Mouse (Mus musculus): Measurements from ENCODE around the gene Btbd2. TPM values are rescaled to one million over a fixed set of nuclear protein-coding genes. Genes with fewer than 3 reads are reported as not detected.

Btbd2 gene
- polyA plus RNA-seq, 1 experiment from 2014 or later: 82.7 TPM

DNA sequence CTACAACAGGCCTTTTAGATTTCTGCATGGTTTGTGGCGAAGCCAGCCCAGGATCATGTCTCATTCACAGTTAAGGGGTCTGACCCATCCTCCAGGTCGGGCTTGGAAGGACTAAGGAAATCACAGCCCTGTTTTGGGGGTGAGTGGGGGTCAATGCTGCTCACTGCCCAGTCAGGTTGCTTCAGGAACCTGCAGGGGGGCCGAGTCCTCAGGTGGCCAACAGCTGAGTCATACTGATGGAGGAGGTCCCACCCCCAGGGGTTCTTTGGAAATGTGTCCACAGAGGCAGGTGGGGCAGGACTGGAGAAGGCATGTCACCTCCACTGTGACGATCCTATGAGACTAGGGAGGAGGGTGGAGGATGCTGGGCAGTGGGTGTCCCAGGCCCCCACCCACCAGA lies 8.6 kb upstream of the Btbd2 start:
- H3K9ac ChIP-seq (replicated peaks): no peak overlapping the region
- ATAC-seq (ENCODE audit: low FRiP score, low read depth): no peak
- H3K27ac ChIP-seq (replicated peaks): peak overlapping the region; percentile 35; the same call in 1 of the 2 replicates

DNA sequence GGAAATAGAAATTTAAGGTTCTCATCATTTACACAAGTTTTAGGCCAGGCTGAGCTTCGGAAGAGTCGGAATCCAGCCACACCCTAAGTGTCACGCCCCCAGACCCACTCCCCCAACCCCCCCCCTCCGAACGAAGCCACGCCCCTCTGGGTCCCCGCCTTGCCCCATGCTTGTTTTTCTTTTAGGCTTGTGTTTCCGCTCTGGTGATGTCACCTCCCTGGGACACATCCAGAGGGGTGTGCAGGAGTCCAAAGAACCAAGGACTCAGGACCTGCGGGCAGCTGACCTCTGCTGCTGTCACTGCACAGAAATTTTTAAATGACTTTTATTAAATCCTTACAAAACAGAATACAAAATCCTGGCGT lies 8.1 kb upstream of the Btbd2 start:
- ATAC-seq (ENCODE audit: low FRiP score, low read depth): no peak
- Histone ChIP-seq H3K27me3 (no peaks in the 10 kb centered on the region), H3K27ac (replicated peaks) (peak overlapping the region; percentile 58; the same call in 1 of the 2 replicates), H3K9ac (replicated peaks) (no peak overlapping the region), H3K4me1 (no peaks in the 10 kb centered on the region), H3K4me3 (no peak overlapping the region), H3K9me3 (no peaks in the 10 kb centered on the region), H3K4me2 (replicated peaks) (no peak overlapping the region), H3K36me3 (peaks cover 47% of the 10 kb centered on the region)
- WGBS: 21% methylated on average over 10 of the region's 10 CpGs

More for the DNA sequence above, 8.6 kb upstream of the Btbd2 start:
- Histone ChIP-seq H3K4me3 (no peak overlapping the region), H3K36me3 (peaks cover 52% of the 10 kb centered on the region), H3K9me3 (no peaks in the 10 kb centered on the region), H3K27me3 (no peaks in the 10 kb centered on the region), H3K4me1 (no peaks in the 10 kb centered on the region), H3K4me2 (replicated peaks) (no peak overlapping the region)
- 72% methylated on average over 4 of the region's 4 CpGs for WGBS

DNA sequence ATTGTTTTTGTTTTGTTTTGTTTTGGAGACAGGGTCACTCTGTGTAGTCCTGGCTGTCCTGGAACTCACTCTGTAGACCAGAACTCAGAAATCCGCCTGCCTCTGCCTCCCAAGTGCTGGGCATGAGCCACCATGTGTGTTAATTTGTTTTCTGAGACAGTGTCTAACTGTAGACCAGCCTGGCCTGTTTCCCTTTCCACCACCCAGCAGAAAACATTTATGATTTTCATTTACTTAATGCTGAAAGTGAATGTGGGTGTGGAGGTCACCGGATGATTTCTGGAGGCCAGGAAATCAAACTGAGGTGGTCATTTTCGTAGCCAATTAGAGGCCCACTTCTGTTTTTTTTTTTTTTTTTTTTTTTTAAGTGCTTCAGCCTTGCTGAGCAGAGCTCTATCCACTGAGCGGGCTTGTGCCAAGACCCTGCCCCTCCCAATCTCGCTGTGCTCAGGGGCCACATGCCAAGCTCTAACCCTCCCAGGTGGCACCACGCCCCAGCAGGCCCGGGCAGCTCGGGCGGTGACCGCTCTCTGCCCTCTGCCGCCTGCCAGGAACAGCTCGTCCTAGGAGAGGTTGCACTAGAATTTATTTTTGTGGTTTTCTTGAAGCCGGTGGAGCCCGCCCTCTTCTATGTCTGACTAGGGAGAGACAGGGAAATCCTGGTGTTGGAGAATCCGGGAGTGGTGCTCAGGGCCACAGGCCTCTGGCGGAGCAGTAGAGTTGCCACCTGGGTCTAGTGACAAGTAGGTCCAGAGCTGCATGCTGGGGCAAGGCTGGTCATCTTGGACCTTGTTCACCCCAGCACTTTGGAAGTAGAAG lies 7.5 kb upstream of the Btbd2 start:
- no peaks in the 10 kb centered on the region for H3K9me3 ChIP-seq
- H3K9ac ChIP-seq (replicated peaks): no peak overlapping the region
- H3K27me3 ChIP-seq: no peaks in the 10 kb centered on the region
- H3K36me3 ChIP-seq: peaks cover 41% of the 10 kb centered on the region
- H3K4me1 ChIP-seq: no peaks in the 10 kb centered on the region
- no peak for ATAC-seq (ENCODE audit: low FRiP score, low read depth)
- H3K4me3 ChIP-seq: no peak overlapping the region
- 47% methylated on average over 16 of the region's 16 CpGs for WGBS
- peak overlapping the region; percentile 58; the same call in 1 of the 2 replicates for H3K27ac ChIP-seq (replicated peaks)
- H3K4me2 ChIP-seq (replicated peaks): no peak overlapping the region

DNA sequence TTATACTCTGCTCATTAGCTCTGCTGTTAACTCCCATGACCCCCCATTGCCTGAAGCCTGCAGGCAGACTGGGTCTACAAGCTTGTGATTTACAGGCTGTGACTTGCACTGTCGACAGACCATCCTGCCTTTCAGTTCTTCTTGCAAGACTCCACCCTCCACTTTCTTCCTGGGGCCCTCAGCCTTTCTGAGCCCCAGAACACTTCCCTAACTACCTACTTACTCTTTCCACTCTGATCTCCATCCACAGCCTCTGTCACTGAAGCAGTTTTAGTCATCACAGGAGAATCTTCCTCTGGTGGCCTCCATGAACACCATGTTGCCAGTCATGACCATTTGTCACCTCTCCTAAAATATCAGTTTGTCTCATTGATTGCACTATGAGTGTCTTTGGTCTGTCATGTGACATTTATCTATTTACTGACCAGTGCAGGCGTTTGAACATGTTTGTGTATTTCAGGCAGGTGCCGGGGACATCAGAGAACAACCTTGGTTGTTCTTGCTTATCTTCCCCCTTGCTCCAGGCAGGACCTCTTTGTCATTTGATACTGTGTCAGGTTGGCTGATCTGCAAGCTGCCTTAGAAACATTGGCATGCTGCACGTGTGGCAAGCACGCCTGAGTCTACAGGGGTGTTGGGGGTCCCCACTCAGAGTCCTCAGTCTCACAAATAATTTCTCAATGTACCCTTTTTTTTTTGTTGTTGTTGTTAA lies 6.8 kb upstream of the Btbd2 start:
- no peaks in the 10 kb centered on the region for H3K9me3 ChIP-seq
- H3K27ac ChIP-seq (replicated peaks): no peak overlapping the region
- 0 out of 2 replicates have a peak, but pooled peaks cover 5% of the 10 kb centered on the region for H3K4me1 ChIP-seq
- H3K4me2 ChIP-seq (replicated peaks): no peak overlapping the region
- ATAC-seq (ENCODE audit: low FRiP score, low read depth): no peak
- peaks cover 34% of the 10 kb centered on the region for H3K36me3 ChIP-seq
- H3K27me3 ChIP-seq: no peaks in the 10 kb centered on the region
- no peak overlapping the region for H3K4me3 ChIP-seq
- WGBS: 69% methylated on average over 5 of the region's 5 CpGs
- no peak overlapping the region for H3K9ac ChIP-seq (replicated peaks)

DNA sequence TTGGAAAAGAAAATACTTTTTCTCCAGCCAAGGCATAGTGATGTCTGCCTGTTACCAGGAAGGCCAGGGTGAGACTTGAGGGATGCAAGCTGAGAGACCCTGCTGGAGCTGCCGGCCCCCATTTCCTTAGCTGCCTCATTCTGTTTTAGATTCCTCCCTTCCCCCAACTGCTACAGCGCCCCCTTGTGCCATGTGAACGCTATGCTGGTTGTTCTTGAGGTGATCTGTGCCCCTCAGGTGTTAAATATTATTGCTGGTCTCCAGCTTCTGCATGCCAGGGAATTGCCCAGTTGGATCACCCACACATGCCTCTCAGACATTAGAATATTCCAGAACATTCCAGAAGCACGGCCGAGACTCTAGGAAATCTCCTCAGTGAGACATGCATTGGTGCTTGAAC lies 4.3 kb upstream of the Btbd2 start:
- Histone ChIP-seq H3K27me3 (no peaks in the 10 kb centered on the region), H3K4me1 (peaks cover 8% of the 10 kb centered on the region; the same call in 1 of the 2 replicates)
- 33% methylated on average over 5 of the region's 5 CpGs for WGBS

DNA sequence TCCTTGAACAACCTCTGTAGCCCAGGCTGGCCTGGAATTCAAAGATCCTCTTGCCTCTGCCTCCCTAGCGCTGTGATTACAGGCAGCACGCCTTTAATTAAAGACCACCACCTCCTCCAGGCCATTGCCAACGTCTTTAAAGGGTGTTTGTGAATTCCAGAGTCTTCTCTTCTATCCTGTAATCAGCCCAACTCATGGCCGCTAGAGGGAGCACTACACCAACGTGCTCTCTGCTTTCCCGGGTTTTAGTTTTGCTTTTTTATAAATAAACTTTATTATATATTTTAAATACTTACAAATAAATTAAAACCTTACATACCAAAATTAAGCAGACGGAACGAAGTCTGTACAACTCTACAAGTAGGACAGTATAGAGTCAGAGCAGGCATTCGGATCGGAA lies 2.3 kb upstream of the Btbd2 start:
- peaks cover 25% of the 10 kb centered on the region for H3K4me1 ChIP-seq

More for the DNA sequence above, 4.3 kb upstream of the Btbd2 start:
- H3K4me3 ChIP-seq: no peak overlapping the region
- H3K4me2 ChIP-seq (replicated peaks): no peak overlapping the region
- H3K9ac ChIP-seq (replicated peaks): no peak overlapping the region
- ATAC-seq (ENCODE audit: low FRiP score, low read depth): no peak
- H3K27ac ChIP-seq (replicated peaks): no peak overlapping the region
- peaks cover 9% of the 10 kb centered on the region for H3K36me3 ChIP-seq
- H3K9me3 ChIP-seq: no peaks in the 10 kb centered on the region

DNA sequence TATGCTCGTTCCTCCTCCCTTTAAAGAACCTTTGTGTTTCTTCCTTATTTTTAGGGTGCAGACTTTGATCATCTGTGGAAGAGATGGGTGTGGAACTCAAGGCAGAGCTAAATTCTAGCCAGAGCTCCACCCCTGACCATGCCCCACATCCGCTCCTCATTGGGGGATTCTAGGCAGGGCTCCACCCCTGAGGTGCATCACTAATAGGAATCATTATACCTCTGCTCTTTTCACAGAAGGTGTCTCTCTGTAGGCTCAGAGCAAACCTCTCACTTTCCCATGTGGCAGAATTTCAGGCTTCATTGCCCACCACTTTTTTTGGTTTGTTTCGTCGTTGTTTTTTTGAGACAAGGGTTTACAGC lies 2.0 kb upstream of the Btbd2 start:
- Histone ChIP-seq H3K36me3 (no peaks in the 10 kb centered on the region), H3K9ac (replicated peaks) (no peak overlapping the region), H3K27ac (replicated peaks) (0 out of 2 replicates have a peak overlapping the region, but pooled peaks have one; percentile 22), H3K4me2 (replicated peaks) (no peak overlapping the region), H3K4me3 (no peak overlapping the region), H3K4me1 (peaks cover 27% of the 10 kb centered on the region), H3K9me3 (no peaks in the 10 kb centered on the region), H3K27me3 (no peaks in the 10 kb centered on the region)
- 80% methylated on average over 4 of the region's 4 CpGs for WGBS
- no peak for ATAC-seq (ENCODE audit: low FRiP score, low read depth)

More for the DNA sequence above, 2.3 kb upstream of the Btbd2 start:
- no peak overlapping the region for H3K4me3 ChIP-seq
- no peaks in the 10 kb centered on the region for H3K9me3 ChIP-seq
- WGBS: 16% methylated on average over 10 of the region's 10 CpGs
- no peaks in the 10 kb centered on the region for H3K27me3 ChIP-seq
- 0 out of 2 replicates have a peak overlapping the region, but pooled peaks have one; percentile 22 for H3K27ac ChIP-seq (replicated peaks)
- no peaks in the 10 kb centered on the region for H3K36me3 ChIP-seq
- peak overlapping the region; percentile 25; the same call in 1 of the 2 replicates for H3K4me2 ChIP-seq (replicated peaks)
- no peak overlapping the region for H3K9ac ChIP-seq (replicated peaks)
- no peak for ATAC-seq (ENCODE audit: low FRiP score, low read depth)

DNA sequence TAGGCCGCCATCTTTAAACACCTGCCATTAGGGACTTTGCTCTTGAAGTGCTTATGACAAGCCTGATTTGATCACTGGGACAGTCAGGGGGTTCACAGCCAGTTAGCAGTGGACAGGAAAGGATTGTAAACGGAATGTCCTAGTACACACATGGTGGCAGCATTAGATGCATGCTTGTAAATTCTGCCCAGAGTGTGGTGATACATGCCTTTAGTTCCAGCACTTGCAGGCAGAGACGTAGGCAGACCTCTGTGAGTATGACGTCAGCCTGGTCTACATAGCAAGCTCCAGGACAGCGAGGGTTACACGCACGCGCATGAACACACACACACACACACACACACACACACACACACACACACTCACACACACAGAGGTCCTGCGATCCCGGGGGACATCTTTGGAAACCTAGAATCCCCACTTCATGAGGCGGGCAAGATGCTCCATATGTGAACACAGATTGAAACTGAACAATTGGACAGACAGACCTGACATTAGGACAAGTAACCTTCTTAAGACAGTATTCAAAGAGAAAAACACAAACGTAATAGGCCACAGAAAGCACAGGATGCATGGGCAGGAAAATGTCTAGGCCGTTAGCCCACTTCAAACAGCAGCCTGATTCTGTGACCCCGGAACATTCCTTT lies 1.4 kb upstream of the Btbd2 start:
- Histone ChIP-seq H3K36me3 (no peaks in the 10 kb centered on the region), H3K9ac (replicated peaks) (no peak overlapping the region), H3K27ac (replicated peaks) (no peak overlapping the region), H3K27me3 (no peaks in the 10 kb centered on the region), H3K4me1 (peaks cover 27% of the 10 kb centered on the region), H3K9me3 (no peaks in the 10 kb centered on the region), H3K4me2 (replicated peaks) (no peak overlapping the region), H3K4me3 (no peak overlapping the region)
- no peak for ATAC-seq (ENCODE audit: low FRiP score, low read depth)
- 89% methylated on average over 14 of the region's 14 CpGs for WGBS

DNA sequence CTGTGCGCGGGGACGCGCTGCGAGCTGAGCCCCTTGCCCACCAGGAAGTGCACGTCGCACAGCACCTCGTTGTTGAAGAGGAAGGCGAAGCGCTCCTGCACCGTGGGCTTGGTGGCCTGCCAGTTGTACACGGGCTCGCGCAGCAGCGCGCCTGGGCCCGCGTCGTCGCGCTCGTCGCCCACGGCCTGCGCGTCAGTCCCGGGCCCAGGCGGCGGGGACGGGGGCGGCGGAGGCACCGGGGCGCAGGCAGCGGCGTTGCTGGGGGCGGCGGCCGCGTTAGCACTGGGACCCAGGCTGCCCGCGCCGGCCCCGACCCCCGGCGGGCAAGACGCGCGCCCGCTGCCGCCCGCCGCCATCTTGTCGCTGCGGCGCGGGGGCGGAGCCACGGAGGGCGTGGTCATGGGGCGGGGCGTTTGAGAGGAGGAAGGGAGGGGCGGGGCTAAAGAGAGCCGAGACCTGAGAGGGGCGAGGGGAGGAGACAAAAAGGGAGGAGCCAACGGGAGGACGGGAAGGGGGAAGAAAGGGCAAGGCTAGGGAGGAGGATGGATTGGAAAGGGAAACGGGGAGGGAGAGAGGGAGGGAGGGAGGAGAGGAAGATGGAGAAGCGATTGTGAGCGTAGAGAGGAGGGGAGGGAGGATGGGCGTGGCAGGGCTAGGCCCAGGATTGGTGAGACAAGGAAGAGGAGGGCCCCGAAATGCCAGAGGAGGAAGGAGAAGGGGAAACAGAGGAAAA lies 575 bp downstream of the Btbd2 start:
- under 1% methylated on average over 61 of the region's 72 CpGs for WGBS
- Histone ChIP-seq H3K4me3 (peak overlapping the region; percentile 96), H3K9ac (replicated peaks) (peak overlapping the region; percentile 97), H3K4me1 (peaks cover 27% of the 10 kb centered on the region), H3K4me2 (replicated peaks) (peak overlapping the region; percentile 92), H3K36me3 (no peaks in the 10 kb centered on the region), H3K27ac (replicated peaks) (peak overlapping the region; percentile 88), H3K27me3 (no peaks in the 10 kb centered on the region), H3K9me3 (no peaks in the 10 kb centered on the region)
- ATAC-seq (ENCODE audit: low FRiP score, low read depth): peak; percentile 88

DNA sequence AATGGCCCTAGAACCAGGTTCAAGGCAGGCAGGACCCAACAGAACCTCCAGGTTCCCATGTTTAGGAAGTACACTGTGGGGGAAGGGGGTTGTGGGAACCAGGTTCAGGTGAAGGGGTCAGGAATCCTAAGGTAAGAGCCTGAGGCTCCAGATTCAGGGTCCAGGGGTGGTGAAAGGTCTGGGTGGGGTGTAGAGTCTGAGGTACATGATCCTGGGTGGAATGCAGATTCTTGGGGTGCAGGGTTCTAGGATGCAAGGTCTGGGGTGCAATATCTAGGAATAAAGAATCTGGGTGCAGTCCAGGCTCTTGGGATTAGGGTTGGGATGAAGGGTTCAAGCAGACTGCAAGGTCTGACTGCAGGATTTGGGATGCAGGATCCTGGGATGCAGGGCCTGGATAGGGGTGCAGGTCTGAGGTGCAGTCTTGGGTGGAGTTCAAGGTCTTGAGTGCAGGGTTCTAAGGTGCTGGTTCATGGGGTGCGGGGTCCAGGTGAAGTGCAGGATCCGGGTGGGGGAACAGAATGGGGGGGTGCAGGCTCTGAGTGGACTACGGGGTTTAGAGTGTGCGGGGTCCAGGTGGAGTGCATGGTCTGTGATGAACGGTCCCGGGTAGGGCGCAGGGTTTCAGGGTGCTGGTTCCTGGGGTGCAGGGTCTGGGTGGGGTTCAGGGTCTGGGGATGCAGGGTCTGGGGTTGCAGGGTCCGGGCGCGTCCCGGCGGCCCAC lies 1.3 kb downstream of the Btbd2 start:
- ATAC-seq (ENCODE audit: low FRiP score, low read depth): peak; percentile 54; the same call in 1 of the 2 replicates
- H3K36me3 ChIP-seq: no peaks in the 10 kb centered on the region
- peak overlapping the region; percentile 96 for H3K4me3 ChIP-seq
- peaks cover 27% of the 10 kb centered on the region for H3K4me1 ChIP-seq
- H3K27me3 ChIP-seq: no peaks in the 10 kb centered on the region
- H3K27ac ChIP-seq (replicated peaks): peak overlapping the region; percentile 88
- no peaks in the 10 kb centered on the region for H3K9me3 ChIP-seq
- H3K9ac ChIP-seq (replicated peaks): peak overlapping the region; percentile 97
- under 1% methylated on average over 11 of the region's 12 CpGs for WGBS
- peak overlapping the region; percentile 92 for H3K4me2 ChIP-seq (replicated peaks)

DNA sequence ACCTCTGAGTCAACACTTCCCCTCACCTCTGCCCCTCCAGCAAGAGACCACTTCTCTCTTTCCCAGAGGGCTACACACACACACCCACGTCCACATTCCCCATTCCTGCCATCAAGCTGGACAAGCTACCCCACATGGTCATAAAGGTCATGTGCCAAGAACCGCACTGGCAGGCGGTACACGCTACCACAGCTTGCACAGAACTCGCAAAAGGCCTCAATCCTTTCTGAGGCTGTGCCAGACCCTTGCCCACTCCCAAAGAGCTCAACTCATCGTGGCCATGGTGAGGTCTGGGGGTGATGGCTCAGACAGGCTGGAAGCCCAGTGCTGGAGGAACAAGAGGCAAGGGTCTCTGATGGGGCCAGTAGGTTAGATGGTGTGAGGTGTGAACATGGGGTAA lies 2.0 kb downstream of the Btbd2 start:
- Histone ChIP-seq H3K36me3 (no peaks in the 10 kb centered on the region), H3K9ac (replicated peaks) (peak overlapping the region; percentile 97; the same call in 1 of the 2 replicates), H3K27ac (replicated peaks) (no peak overlapping the region), H3K4me1 (peaks cover 27% of the 10 kb centered on the region), H3K4me2 (replicated peaks) (peak overlapping the region; percentile 92), H3K27me3 (no peaks in the 10 kb centered on the region), H3K4me3 (peak overlapping the region; percentile 96; the same call in 1 of the 2 replicates), H3K9me3 (no peaks in the 10 kb centered on the region)
- no peak for ATAC-seq (ENCODE audit: low FRiP score, low read depth)
- WGBS: 91% methylated on average over 6 of the region's 6 CpGs
